Mouse (Mus musculus) embryonic fibroblast, embryonic 13.5 days (primary cell): ENCODE results near the gene Fam160a1. TPM values are rescaled to one million over a fixed set of nuclear protein-coding genes. Genes with fewer than 3 reads are reported as not detected.

Experiments
- H3K27ac ChIP-seq: 2 replicates; pipeline ENCODE4 v1.5.1; 2012; ENCODE audit warnings: low read length, control low read depth, inconsistent platforms; ENCODE audit not compliant: insufficient read depth
- H3K4me1 ChIP-seq: 2 replicates; pipeline ENCODE4 v1.6.1; 2011; ENCODE audit warnings: low read length; ENCODE audit not compliant: control insufficient read depth, insufficient read depth
- H3K4me3 ChIP-seq: 2 replicates; pipeline ENCODE4 v1.5.1; 2011; ENCODE audit warnings: mild to moderate bottlenecking, control low read depth, low read length; ENCODE audit not compliant: insufficient read depth
- CTCF ChIP-seq: IDR thresholded peaks from 2 replicates; pipeline ENCODE4 v1.5.1; 2011; ENCODE audit warnings: mild to moderate bottlenecking, control low read depth, low read length, moderate library complexity, borderline replicate concordance; ENCODE audit not compliant: insufficient read depth
- POLR2A ChIP-seq: IDR thresholded peaks from 2 replicates; pipeline ENCODE4 v1.6.1; 2011; ENCODE audit warnings: low read depth, mild to moderate bottlenecking, control low read depth, low read length, moderate library complexity
- polyA plus RNA-seq: library from polyadenylated mRNA; stranded (reverse); fragments of >200 nt; gene quantifications from 2 replicates; pipeline ENCODE4 v1.2.4, GENCODE M21; 2011; ENCODE audit warnings: low read depth; ENCODE audit not compliant: missing spikeins, insufficient read length

Fam160a1 gene
- polyA plus RNA-seq, 1 experiment, result 3.4 TPM

GRCm38 (mm10) chr3:85757944-85758343, 59.1 kb downstream of the Fam160a1 start:
- no peak overlapping the region for H3K27ac ChIP-seq
- no peak overlapping the region for H3K4me3 ChIP-seq
- no peak for TF ChIP-seq CTCF
- no peak for TF ChIP-seq POLR2A
- H3K4me1 ChIP-seq, result no peaks in the 10 kb centered on the region

GRCm38 (mm10) chr3:85757435-85757834, 59.7 kb downstream of the Fam160a1 start:
- no peak overlapping the region for H3K4me3 ChIP-seq
- TF ChIP-seq POLR2A (no peak), CTCF (no peak)

GRCm38 (mm10) chr3:85749348-85749747, 67.7 kb downstream of the Fam160a1 start:
- no peak overlapping the region for H3K27ac ChIP-seq
- no peak overlapping the region for H3K4me3 ChIP-seq
- TF ChIP-seq CTCF (no peak), POLR2A (no peak)
- H3K4me1 ChIP-seq, result no peaks in the 10 kb centered on the region

More at GRCm38 (mm10) chr3:85757435-85757834, 59.7 kb downstream of the Fam160a1 start:
- Histone ChIP-seq H3K27ac (no peak overlapping the region), H3K4me1 (no peaks in the 10 kb centered on the region)

- Histone ChIP-seq H3K4me1 (no peaks in the 10 kb centered on the region), H3K4me3 (no peak overlapping the region), H3K27ac (no peak overlapping the region)
- TF ChIP-seq POLR2A (no peak), CTCF (no peak)
Observed at GRCm38 (mm10) chr3:85748863-85749262, 68.2 kb downstream of the Fam160a1 start.

- H3K4me3 ChIP-seq, result no peak overlapping the region
- no peak overlapping the region for H3K27ac ChIP-seq
- TF ChIP-seq CTCF (no peak), POLR2A (no peak)
- H3K4me1 ChIP-seq, result no peaks in the 10 kb centered on the region
Observed at GRCm38 (mm10) chr3:85746116-85746515, 71.0 kb downstream of the Fam160a1 start.

GRCm38 (mm10) chr3:85741767-85742166, 75.3 kb downstream of the Fam160a1 start:
- Histone ChIP-seq H3K4me1 (no peaks in the 10 kb centered on the region), H3K4me3 (no peak overlapping the region), H3K27ac (no peak overlapping the region)
- TF ChIP-seq CTCF (no peak), POLR2A (no peak)

- H3K27ac ChIP-seq, result no peak overlapping the region
- TF ChIP-seq CTCF (no peak), POLR2A (no peak)
- no peak overlapping the region for H3K4me3 ChIP-seq
- H3K4me1 ChIP-seq, result no peaks in the 10 kb centered on the region
Observed at GRCm38 (mm10) chr3:85738591-85738990, 78.5 kb downstream of the Fam160a1 start.

- Histone ChIP-seq H3K4me3 (no peak overlapping the region), H3K4me1 (no peaks in the 10 kb centered on the region), H3K27ac (no peak overlapping the region)
- TF ChIP-seq POLR2A, result no peak
- 0 out of 2 replicates have a peak, but pooled peaks have one; percentile 9 for TF ChIP-seq CTCF
Observed at GRCm38 (mm10) chr3:85733939-85734729, 83.0 kb downstream of the Fam160a1 start.

GRCm38 (mm10) chr3:85727171-85727570, 89.9 kb downstream of the Fam160a1 start:
- Histone ChIP-seq H3K4me3 (no peak overlapping the region), H3K4me1 (no peaks in the 10 kb centered on the region), H3K27ac (no peak overlapping the region)
- TF ChIP-seq CTCF, result no peak
- no peak for TF ChIP-seq POLR2A

- no peak overlapping the region for H3K27ac ChIP-seq
- no peaks in the 10 kb centered on the region for H3K4me1 ChIP-seq
- no peak overlapping the region for H3K4me3 ChIP-seq
- TF ChIP-seq POLR2A, result no peak
- no peak for TF ChIP-seq CTCF
Observed at GRCm38 (mm10) chr3:85725971-85726370, 91.1 kb downstream of the Fam160a1 start.

GRCm38 (mm10) chr3:85725110-85725509, 92.0 kb downstream of the Fam160a1 start:
- H3K27ac ChIP-seq, result no peak overlapping the region
- H3K4me1 ChIP-seq, result no peaks in the 10 kb centered on the region
- no peak for TF ChIP-seq CTCF
- TF ChIP-seq POLR2A, result no peak
- no peak overlapping the region for H3K4me3 ChIP-seq
